In the genomic region with DNA sequence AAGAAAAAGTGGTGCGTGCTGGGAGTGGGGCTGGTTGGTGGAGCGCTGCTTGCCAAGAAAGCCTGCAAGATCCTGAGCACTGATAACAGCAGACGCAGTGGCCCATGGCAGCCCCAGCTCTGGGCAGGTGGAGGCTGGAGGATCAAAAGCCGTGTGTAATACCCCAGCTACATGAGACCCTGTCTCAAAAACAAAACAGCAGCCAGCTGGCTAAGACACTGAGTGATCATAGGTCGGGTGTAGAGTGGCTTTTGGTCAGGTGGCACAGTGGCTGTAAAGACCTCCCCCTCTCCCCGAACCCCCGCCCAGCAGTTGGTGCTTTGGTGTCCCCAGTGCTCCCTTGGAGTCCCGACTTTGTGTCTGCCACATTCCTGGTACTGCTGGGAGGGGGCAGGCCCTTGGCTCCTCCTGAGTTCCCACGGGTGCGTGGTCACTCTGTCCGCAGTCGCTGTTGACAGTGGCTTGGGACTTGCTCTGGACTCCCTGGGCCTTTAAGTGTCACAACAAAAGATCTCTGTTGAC, we compare ENCODE assay signal across 8 mouse cellular contexts. TPM values are rescaled to one million over a fixed set of nuclear protein-coding genes. Genes with fewer than 3 reads are reported as not detected.
DNase-seq lines count a peak whose midpoint lies in the region; ATAC-seq and TF ChIP-seq lines count a peak whose summit lies in the region.

No protein-coding gene starts in this region.

- TF ChIP-seq EP300 in stomach, postnatal 0 days (optimal IDR thresholded peaks at IDR 0.05): no peak

- peak overlapping the region; percentile 82 for H3K27ac ChIP-seq in layer of hippocampus, adult 2 months
- peak overlapping the region; percentile 92 for H3K27ac ChIP-seq in bone marrow, adult 2 months (ENCODE audit: control insufficient read depth, insufficient read depth, low read depth, low read length, poor library complexity)
- no peak overlapping the region for H3K27ac ChIP-seq in forebrain, embryonic 16.5 days (ENCODE audit: low read length)
- H3K27ac ChIP-seq in liver, embryonic 15.5 days (replicated peaks): peak overlapping the region; percentile 93
- peak overlapping the region; percentile 97 for H3K27ac ChIP-seq in stomach, postnatal 0 days (replicated peaks)

- peaks cover 10% of the 10 kb centered on the region for H3K4me1 ChIP-seq in bone marrow, adult 2 months (ENCODE audit: control insufficient read depth, insufficient read depth, low read length)
- peaks cover 21% of the 10 kb centered on the region for H3K4me1 ChIP-seq in forebrain, embryonic 16.5 days (replicated peaks; ENCODE audit: control insufficient read depth, insufficient read depth, low read length)
- peaks cover 67% of the 10 kb centered on the region for H3K4me1 ChIP-seq in liver, embryonic 15.5 days (replicated peaks)
- H3K4me1 ChIP-seq in stomach, postnatal 0 days (replicated peaks; ENCODE audit: control insufficient read depth, insufficient read depth): peaks cover 15% of the 10 kb centered on the region

- TF ChIP-seq CTCF in layer of hippocampus, adult 2 months (conservative IDR thresholded peaks at IDR 0.05): no peak
- TF ChIP-seq CTCF in bone marrow, adult 2 months (IDR thresholded peaks at IDR 0.05; ENCODE audit: control insufficient read depth, insufficient read depth, low read length): no peak
- no peak for TF ChIP-seq CTCF in stomach, postnatal 0 days (IDR thresholded peaks at IDR 0.05; ENCODE audit: low read depth)

- peak overlapping the region; percentile 56 for H3K4me2 ChIP-seq in forebrain, embryonic 16.5 days (ENCODE audit: low read length)
- peak overlapping the region; percentile 95 for H3K4me2 ChIP-seq in liver, embryonic 15.5 days
- H3K4me2 ChIP-seq in stomach, postnatal 0 days (replicated peaks; ENCODE audit: low read depth): peak overlapping the region; percentile 60

- peak overlapping the region; percentile 43 for H3K4me3 ChIP-seq in layer of hippocampus, adult 2 months
- H3K4me3 ChIP-seq in bone marrow, adult 2 months (replicated peaks; ENCODE audit: control insufficient read depth, low read depth, low read length): peak overlapping the region; percentile 63
- H3K4me3 ChIP-seq in forebrain, embryonic 16.5 days (replicated peaks; ENCODE audit: low read length): peak overlapping the region; percentile 37
- peak overlapping the region; percentile 55 for H3K4me3 ChIP-seq in liver, embryonic 15.5 days (replicated peaks)
- H3K4me3 ChIP-seq in stomach, postnatal 0 days (ENCODE audit: low read depth, low read length): peak overlapping the region; percentile 30; the same call in 1 of the 2 replicates

- H3K36me3 ChIP-seq in forebrain, embryonic 16.5 days (ENCODE audit: control insufficient read depth, insufficient read depth): peaks cover 11% of the 10 kb centered on the region
- H3K36me3 ChIP-seq in liver, embryonic 15.5 days (replicated peaks): peaks cover 28% of the 10 kb centered on the region
- H3K36me3 ChIP-seq in stomach, postnatal 0 days (ENCODE audit: control insufficient read depth, insufficient read depth, low read length): peaks cover 6% of the 10 kb centered on the region; the same call in 1 of the 2 replicates

- no peaks in the 10 kb centered on the region for H3K27me3 ChIP-seq in forebrain, embryonic 16.5 days (replicated peaks; ENCODE audit: control insufficient read depth, insufficient read depth, low read length)
- no peaks in the 10 kb centered on the region for H3K27me3 ChIP-seq in liver, embryonic 15.5 days
- H3K27me3 ChIP-seq in stomach, postnatal 0 days (ENCODE audit: control insufficient read depth, insufficient read depth, low read length): no peaks in the 10 kb centered on the region

- DNase-seq in layer of hippocampus, adult 2 months (ENCODE audit: low spot score in 2 of 2): no peak
- DNase-seq in layer of hippocampus, adult 11-12 months (ENCODE audit: low spot score): no peak
- DNase-seq in stomach, postnatal 0 days (ENCODE audit: low spot score): no peak
- DNase-seq in urinary bladder, postnatal 25 days (ENCODE audit: low spot score): no peak
- no peak for DNase-seq in frontal cortex, postnatal 25 days (ENCODE audit: low spot score in 2 of 2)

- ATAC-seq in forebrain, embryonic 16.5 days: peak; percentile 36
- ATAC-seq in liver, embryonic 15.5 days (ENCODE audit: insufficient read depth): peak; percentile 16
- no peak; the same call in 1 of the 2 replicates for ATAC-seq in stomach, postnatal 0 days (ENCODE audit: low FRiP score, low TSS enrichment)

- H3K9me3 ChIP-seq in forebrain, embryonic 16.5 days (ENCODE audit: control insufficient read depth, low read length): no peaks in the 10 kb centered on the region
- H3K9me3 ChIP-seq in liver, embryonic 15.5 days (replicated peaks): no peaks in the 10 kb centered on the region
- no peaks in the 10 kb centered on the region for H3K9me3 ChIP-seq in stomach, postnatal 0 days (ENCODE audit: control insufficient read depth, low read length)

- no peak for TF ChIP-seq POLR2A in bone marrow, adult 2 months (IDR thresholded peaks at IDR 0.05; ENCODE audit: borderline replicate concordance, control insufficient read depth, low read depth, low read length)

- peak overlapping the region; percentile 30; the same call in 1 of the 2 replicates for H3K9ac ChIP-seq in forebrain, embryonic 16.5 days (replicated peaks; ENCODE audit: low read depth, low read length)
- H3K9ac ChIP-seq in liver, embryonic 15.5 days: peak overlapping the region; percentile 70
- H3K9ac ChIP-seq in stomach, postnatal 0 days (ENCODE audit: low read length): peak overlapping the region; percentile 53

- WGBS in bone marrow, adult 2 months: 7% methylated on average over 12 of the region's 12 CpGs
- WGBS in forebrain, embryonic 16.5 days: 3% methylated on average over 12 of the region's 12 CpGs
- under 1% methylated on average over 12 of the region's 12 CpGs for WGBS in liver, embryonic 15.5 days (ENCODE audit: insufficient replicate concordance)
- 4% methylated on average over 12 of the region's 12 CpGs for WGBS in stomach, postnatal 0 days

RNA-seq across cellular contexts. Expression of a gene that starts 23.8 kb away (rescaled TPM):
- total RNA-seq in layer of hippocampus, adult 2 months (2021): 10 to 100 TPM; 24.4 to 31.3 TPM
- 16.5 and 22.8 TPM in 2 replicates for polyA plus RNA-seq in bone marrow, adult 2 months (2011; ENCODE audit: insufficient read depth, insufficient read length, low replicate concordance, missing spikeins)
- 14.8 and 16.9 TPM in 2 replicates for polyA plus RNA-seq in forebrain, embryonic 16.5 days (2015; fragmentation: Nextera tagmentation; extraction: Ambion mirVana)
- 4.2 and 5.6 TPM in 2 replicates for polyA plus RNA-seq in liver, embryonic 15.5 days (2015; fragmentation: Nextera tagmentation; extraction: Ambion mirVana)
- polyA plus RNA-seq in stomach, postnatal 0 days (2015; fragmentation: Nextera tagmentation; extraction: Ambion mirVana): 4.2 and 5.0 TPM in 2 replicates

RNA-seq across cellular contexts. Expression of a gene that starts 38.7 kb away (rescaled TPM):
- total RNA-seq in layer of hippocampus, adult 2 months (2021): 10 to 100 TPM; 53.0 to 60.3 TPM
- polyA plus RNA-seq in bone marrow, adult 2 months (2011; ENCODE audit: insufficient read depth, insufficient read length, low replicate concordance, missing spikeins): 5.7 and 9.1 TPM in 2 replicates
- 4.1 and 4.6 TPM in 2 replicates for polyA plus RNA-seq in forebrain, embryonic 16.5 days (2015; fragmentation: Nextera tagmentation; extraction: Ambion mirVana)
- polyA plus RNA-seq in liver, embryonic 15.5 days (2015; fragmentation: Nextera tagmentation; extraction: Ambion mirVana): 2.0 and 2.1 TPM in 2 replicates
- 3.5 and 3.8 TPM in 2 replicates for polyA plus RNA-seq in stomach, postnatal 0 days (2015; fragmentation: Nextera tagmentation; extraction: Ambion mirVana)
